Mouse (Mus musculus): Measurements from ENCODE around the gene Adcy10. TPM values are rescaled to one million over a fixed set of nuclear protein-coding genes. Genes with fewer than 3 reads are reported as not detected.

Adcy10 gene
- total RNA-seq, 2 experiments from 2014 or later: 0.28 to 0.42 TPM

- DNase-seq (ENCODE audit: low spot score in 2 of 2): no peak
Observed at GRCm38 (mm10) chr1:165601775-165602280, 116.8 kb downstream of the Adcy10 start.

GRCm38 (mm10) chr1:165603218-165603617, 118.2 kb downstream of the Adcy10 start:
- DNase-seq (ENCODE audit: low spot score in 2 of 2): no peak

GRCm38 (mm10) chr1:165604203-165604602, 119.2 kb downstream of the Adcy10 start:
- DNase-seq (ENCODE audit: low spot score in 2 of 2): no peak

GRCm38 (mm10) chr1:165605108-165605507, 120.1 kb downstream of the Adcy10 start:
- DNase-seq (ENCODE audit: low spot score in 2 of 2): no peak

DNA sequence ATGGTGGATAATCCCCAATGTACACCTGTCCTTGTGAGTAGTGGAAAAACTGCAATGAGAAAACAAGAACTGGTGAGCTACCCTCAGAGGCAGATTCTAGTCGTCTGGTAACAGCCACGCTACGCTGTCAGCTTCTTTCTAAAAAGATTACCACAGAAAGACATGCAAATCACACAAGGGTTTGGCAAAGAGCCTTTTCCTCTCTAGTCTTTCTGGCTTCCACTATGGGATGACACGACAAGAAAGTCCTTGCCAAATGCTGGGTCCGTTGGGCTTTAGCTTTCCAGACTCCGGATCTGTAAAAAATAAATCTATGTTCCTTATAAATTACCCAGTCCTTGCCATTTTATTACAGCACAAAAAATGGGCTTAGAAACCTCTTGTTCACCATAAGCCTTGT, 120.8 kb downstream of the Adcy10 start:
- DNase-seq (ENCODE audit: low spot score in 2 of 2): no peak

DNA sequence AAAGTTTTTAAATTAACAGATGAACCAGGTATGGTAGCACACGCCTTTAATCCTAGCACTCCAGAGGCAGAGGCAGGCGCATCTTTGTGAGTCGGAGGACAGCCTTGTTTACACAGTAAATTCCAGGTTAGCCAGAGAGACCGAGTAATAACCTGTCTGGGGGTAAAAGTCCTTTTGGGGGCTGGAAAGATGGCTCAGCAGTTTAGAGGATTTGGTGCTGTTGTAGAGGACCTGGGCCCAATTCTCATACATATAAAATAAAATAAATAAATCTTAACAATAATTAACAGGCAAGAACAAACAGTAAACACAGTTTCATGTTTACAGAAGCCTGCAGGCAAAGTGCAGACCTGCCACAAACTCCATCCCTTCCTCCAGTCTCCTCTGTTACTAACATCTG, 123.9 kb downstream of the Adcy10 start:
- DNase-seq (ENCODE audit: low spot score in 2 of 2): no peak

DNA sequence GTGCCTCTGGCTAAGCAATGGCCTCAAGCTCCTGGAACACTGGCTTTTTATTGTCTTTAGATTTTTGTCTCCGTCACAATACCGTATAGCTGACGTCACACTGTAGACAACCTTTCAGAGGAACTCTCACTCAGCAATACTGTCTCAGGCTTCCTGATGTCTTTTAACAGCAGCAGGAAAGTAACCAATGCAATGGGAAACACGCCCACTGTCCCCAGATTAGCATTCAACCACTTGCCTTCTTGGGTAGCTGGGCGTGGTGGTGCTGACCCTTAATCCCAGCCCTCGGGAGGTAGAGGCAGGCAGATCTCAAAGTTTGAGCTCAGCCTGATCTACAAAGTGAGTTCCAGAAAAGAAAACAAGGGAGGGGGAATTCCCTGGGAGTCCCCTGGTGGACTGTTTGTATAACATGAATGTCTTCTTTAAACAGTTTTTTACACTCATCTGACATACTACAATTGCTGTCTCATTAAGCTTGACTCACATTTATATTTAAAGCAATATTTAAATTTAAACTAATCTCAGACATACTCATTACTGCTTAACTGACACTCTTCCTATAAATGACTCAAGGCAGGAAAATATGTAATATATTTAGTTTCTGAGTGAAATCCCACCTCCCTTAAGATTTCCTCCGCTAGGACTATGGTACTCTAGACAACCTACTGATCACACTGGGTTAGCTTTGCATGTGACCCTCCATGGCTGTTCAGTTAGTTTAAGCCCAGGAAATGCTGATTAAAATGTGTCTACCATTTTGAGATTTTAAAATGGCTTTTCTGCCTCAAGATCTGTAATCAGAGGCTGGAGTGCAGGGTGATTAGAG, 124.7 kb downstream of the Adcy10 start:
- no peak for DNase-seq (ENCODE audit: low spot score in 2 of 2)

- DNase-seq (ENCODE audit: low spot score in 2 of 2): no peak
Observed at GRCm38 (mm10) chr1:165610321-165610999, 125.5 kb downstream of the Adcy10 start.

DNA sequence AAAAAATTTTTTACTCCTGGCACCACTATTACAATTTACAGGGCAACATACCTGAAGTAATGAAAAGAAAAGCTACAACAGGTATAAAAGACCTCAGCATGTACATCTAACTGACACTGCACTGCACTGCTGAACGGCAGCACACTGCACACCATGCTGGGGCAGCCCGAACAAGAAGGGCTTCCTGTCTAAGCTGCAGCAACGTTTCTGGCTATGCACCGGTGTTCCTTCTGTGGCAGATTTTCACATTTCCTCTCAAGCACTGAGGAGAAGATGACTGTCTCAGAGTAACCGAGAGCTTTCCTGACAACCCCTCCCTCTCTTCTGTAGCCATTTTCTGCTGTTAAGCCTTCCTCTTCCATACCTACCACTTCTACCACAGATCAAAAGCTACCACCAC, 127.7 kb downstream of the Adcy10 start:
- no peak for DNase-seq (ENCODE audit: low spot score in 2 of 2)

GRCm38 (mm10) chr1:165613926-165614325, 128.9 kb downstream of the Adcy10 start:
- DNase-seq (ENCODE audit: low spot score in 2 of 2): no peak

GRCm38 (mm10) chr1:165614793-165615192, 129.8 kb downstream of the Adcy10 start:
- DNase-seq (ENCODE audit: low spot score in 2 of 2): no peak

- no peak for DNase-seq (ENCODE audit: low spot score in 2 of 2)
Observed at GRCm38 (mm10) chr1:165616652-165617051, 131.7 kb downstream of the Adcy10 start.

DNA sequence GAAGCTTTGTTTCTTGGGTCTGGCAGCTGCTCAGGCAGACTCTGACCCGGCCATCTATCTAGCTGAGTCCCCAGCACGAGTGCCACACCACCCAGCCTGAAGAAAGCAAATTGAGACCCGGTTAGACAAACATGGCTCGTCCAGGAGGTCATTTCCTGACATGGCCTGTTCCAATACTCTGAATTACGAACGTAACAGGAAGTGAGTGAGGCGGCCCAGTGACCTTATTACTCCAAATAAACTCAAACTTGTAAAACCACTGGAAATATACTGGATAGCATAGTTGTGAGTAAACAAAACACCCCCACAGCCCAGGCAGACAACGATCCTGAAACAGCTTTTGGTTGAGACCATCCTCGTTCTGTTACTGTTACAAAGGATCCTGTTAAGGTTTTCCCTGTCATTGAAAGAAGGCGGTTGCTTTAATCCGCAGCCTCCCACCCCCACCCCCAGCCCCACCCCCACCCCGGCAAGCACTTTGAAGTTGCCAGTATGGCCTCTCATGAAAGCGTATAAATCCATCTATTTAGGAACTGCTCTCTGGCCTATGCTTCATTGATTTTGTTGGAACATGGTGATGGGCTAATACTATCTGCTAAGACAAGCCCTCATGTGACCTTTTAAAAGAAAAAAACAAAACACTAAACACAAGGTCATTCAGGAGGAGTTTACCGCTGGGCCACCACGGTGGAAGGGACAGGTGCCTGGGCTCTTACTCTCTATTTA, 132.3 kb downstream of the Adcy10 start:
- DNase-seq (ENCODE audit: low spot score in 2 of 2): peak in 1 of 2 experiments; percentile 11

DNA sequence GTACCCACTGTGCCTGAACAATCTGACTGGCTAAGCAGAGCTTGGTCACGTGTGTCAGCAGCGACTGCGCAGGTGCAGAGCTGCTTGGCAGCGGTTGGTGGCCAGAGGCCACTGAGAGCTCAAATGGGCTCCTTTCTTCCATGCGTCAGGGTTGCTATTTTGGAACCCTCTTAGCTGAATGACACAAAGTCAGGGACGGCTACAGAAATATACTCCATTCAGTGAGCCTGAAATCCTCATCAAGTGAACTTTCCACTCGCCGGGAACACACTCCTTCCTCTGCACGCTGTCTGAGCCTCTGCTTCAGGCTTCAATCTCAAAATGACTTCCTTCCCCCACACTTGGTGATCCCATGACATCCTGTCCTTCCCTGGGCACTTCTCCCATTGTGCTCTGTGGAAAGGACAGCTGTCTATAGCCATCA, 133.2 kb downstream of the Adcy10 start:
- DNase-seq (ENCODE audit: low spot score in 2 of 2): no peak

GRCm38 (mm10) chr1:165625058-165625457, 140.1 kb downstream of the Adcy10 start:
- no peak for DNase-seq (ENCODE audit: low spot score in 2 of 2)

- no peak for DNase-seq (ENCODE audit: low spot score in 2 of 2)
Observed at GRCm38 (mm10) chr1:165625896-165626295, 140.9 kb downstream of the Adcy10 start.

Other genes with a start within 250 kb of the Adcy10 start
- gene Tiprl, start 248.2 kb upstream of the Adcy10 start, total RNA-seq (2021): 10 to 100 TPM; 54.2 to 54.4 TPM
- gene Gpr161, start 189.4 kb upstream of the Adcy10 start, total RNA-seq (2021): 1 to 10 TPM; 4.2 to 5.6 TPM
- gene Dcaf6, start 24.7 kb upstream of the Adcy10 start, total RNA-seq (2021): 10 to 100 TPM; 40.9 to 42.9 TPM
- 100 to 1,000 TPM; 113 to 122 TPM for gene Mpc2, start 24.5 kb upstream of the Adcy10 start, total RNA-seq (2021)
- 10 to 100 TPM; 81.1 to 82.7 TPM for gene Mpzl1, start 149.4 kb downstream of the Adcy10 start, total RNA-seq (2021)
- 10 to 100 TPM; 29.5 to 31.9 TPM for gene Rcsd1, start 224.6 kb downstream of the Adcy10 start, total RNA-seq (2021)